Mouse (Mus musculus) bone marrow macrophage, adult 2 months (primary cell): ENCODE results near the gene Cyp19a1.

Experiments used
- CTCF ChIP-seq: IDR thresholded peaks from 2 replicates; pipeline ENCODE4 v1.5.1; 2012; ENCODE audit warnings: low read depth, mild to moderate bottlenecking, low read length, moderate library complexity
- POLR2A ChIP-seq: IDR thresholded peaks from 2 replicates; pipeline ENCODE4 v1.6.1; 2012; ENCODE audit warnings: mild to moderate bottlenecking, low read depth, low read length, borderline replicate concordance

- TF ChIP-seq CTCF (no peak), POLR2A (no peak)
These were observed 114.2 kb downstream of the Cyp19a1 start for GRCm38 (mm10) chr9:54153679-54154078.
